Mouse (Mus musculus) monocyte, adult 5-6 weeks (primary cell): ENCODE results near the gene Irf4. TPM values are rescaled to one million over a fixed set of nuclear protein-coding genes. Genes with fewer than 3 reads are reported as not detected.
A peak's percentile ranks its signal among the peaks of the same experiment; 100 is the strongest.

Experiments
- ATAC-seq: fragments of 153-309, 156-312 bp; replicated peaks from 2 replicates; pipeline ENCODE4 v1.8.0; 2017; ENCODE audit warnings: mild to moderate bottlenecking; ENCODE audit not compliant: low TSS enrichment, insufficient number of reproducible peaks, severe bottlenecking, poor library complexity, low FRiP score
- total RNA-seq: library from RNA; stranded (forward); fragments of 200-1000, 200-491, 200-594 nt; gene quantifications from 3 replicates; pipeline ENCODE4 v1.2.3, GENCODE M21; 2017

Gene Irf4
- total RNA-seq, 1 experiment from 2014 or later: 25.5 TPM

GRCm38 (mm10) chr13:30755998-30756639 lies 7.1 kb downstream of the Irf4 start:
- ATAC-seq: no peak

GRCm38 (mm10) chr13:30757264-30757900 lies 8.4 kb downstream of the Irf4 start:
- no peak for ATAC-seq

DNA sequence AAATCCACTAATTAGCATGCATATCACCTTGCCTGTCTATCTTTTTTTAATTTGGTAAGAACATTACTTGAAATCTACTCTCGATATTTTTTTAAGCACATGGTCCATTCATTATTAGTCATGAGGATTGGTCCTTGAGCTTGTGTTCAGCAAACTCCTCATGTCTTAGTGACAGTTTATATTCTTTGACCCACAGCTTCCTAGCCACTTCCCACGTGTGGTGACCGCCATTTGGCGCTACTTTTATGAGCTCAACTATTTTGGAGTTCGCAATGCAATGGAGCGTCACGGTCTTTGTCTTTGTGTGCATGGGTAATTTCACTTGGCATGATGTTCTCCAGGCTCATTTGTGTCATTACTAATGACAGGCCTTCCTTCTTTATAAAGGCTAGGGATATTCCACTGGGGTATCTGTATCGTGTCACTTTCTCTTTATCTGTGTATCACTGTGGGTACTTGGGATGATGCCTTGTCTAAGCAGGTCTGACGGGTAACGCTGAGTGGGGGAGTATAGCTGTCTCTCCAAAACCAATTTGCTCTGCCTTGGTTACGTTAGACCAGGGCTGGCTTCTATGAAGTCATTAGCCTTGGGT lies 9.9 kb downstream of the Irf4 start:
- ATAC-seq: no peak

DNA sequence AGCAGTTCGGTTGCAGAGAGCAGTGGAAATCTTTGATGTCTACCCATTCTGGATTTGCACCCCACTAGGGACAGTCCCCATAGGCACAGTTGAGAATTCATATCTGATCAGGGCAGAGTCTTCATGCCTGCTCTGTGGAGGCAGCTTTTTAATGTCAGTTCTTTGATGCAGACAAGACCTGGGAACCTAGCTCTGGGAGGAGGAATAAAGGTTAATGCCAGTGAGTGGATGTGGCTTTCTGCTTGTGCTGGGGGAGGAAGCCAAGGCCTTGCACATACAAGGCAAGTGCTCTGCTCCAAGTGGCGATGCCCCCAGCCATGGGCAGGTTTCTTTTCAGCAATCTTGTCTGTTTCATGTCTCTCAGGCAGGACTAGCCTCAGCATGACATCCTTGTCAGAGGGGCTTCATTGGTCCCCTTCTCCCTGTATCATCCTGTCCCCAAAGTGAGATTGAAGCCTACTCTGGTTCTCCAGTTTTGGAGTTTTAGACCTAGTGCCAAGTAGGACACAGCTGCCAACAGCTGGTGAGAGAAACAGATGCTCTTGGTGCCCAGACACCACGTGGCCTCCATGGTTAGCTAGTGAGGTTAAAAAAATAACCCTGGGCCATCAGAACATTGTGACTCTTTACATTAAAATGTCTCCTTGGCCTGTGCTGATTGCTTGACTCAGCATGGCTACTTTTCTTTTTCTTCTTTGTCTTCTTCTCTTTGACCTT lies 11.5 kb downstream of the Irf4 start:
- ATAC-seq: no peak

DNA sequence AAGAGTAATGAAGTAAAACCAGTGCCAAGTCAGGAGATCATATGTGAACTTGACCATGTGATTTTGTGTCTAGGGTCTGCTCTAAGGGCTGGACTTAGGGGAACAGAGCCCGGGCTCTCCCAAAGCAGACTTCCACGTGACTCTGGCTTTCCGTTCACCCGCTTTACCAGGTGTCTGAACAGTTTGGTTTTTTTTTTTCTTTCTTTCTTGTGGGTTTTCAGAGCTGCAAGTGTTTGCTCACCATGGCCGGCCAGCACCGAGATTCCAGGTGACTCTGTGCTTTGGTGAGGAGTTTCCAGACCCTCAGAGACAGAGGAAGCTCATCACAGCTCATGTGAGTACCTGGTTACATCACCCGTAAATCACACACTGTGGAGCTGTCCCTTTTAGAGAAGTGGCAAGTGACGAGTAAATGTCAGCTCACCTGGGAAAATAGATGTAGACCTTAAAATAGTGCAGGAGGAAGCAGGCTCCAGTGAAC lies 12.2 kb downstream of the Irf4 start:
- 0 out of 2 replicates have a peak, but pooled peaks have one; percentile 15 for ATAC-seq

- no peak for ATAC-seq
Measured at GRCm38 (mm10) chr13:30762224-30762623, 13.2 kb downstream of the Irf4 start.

DNA sequence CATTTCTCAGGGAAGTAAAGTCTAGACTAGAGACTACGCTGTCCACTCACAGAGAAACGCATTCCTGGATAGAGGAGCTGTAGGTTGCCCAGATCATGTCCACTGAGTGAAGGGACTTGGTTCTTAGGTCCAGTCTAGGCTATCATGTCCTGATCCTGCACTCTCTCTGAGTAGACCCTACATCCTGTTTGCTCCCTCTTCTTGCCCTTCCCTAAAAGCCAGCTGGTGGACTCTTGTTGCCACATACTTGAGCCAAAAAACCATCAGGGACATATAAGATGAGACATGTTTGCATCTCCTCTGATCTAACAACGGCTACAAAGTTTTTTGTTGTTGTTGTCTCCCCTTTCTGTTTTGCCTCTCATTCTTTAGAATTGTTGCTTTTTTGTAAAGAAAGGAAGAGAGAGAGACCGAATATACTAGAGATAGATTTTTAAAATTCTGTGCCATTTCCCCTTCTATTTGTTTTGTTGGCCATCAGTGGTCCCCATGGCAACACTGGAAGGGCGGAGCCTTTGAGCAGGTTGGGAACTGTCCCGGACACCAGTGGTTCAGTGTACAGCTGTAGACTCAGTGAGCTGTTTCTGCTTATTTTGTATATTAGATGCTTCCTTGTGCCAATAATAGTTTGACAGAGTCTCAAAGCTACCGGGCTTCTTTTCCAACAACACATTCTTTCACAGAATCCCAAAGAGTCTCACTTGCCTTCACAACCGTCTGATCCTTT lies 15.2 kb downstream of the Irf4 start:
- ATAC-seq: no peak

- no peak for ATAC-seq
Measured at GRCm38 (mm10) chr13:30765906-30766305, 16.9 kb downstream of the Irf4 start.

- 0 out of 2 replicates have a peak, but pooled peaks have one; percentile 52 for ATAC-seq
Measured at GRCm38 (mm10) chr13:30766636-30767476, 17.8 kb downstream of the Irf4 start.

DNA sequence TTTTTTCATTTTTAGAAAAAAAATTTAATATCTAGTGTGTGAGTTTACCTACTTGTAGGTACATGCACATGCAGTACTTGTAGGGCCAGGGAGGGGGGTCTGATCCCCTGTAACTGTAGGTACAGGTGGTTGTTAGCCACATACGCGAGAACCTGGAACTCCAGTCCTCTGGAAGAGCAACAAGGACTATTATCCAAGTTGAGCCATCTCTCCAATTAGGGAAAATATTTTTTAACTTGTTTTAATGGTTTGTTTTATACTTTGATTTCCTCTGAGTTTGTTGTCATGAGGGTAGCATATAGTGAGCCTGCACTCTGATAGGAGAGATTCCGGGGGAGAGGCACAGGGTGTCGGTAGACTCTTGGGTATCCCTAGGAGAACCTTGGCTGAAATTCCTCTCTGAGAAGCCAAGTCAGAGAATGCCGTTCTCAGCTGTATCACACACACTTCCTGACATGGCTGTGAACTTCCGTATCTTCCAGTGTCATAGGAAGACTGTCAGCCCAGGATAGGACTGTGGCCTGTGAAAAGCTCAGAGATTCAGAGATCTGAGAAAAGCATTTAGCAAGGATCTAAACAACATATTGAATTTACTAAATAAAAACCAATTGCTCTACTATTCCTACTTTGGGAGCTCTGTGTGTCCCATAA lies 18.6 kb downstream of the Irf4 start:
- ATAC-seq: no peak

DNA sequence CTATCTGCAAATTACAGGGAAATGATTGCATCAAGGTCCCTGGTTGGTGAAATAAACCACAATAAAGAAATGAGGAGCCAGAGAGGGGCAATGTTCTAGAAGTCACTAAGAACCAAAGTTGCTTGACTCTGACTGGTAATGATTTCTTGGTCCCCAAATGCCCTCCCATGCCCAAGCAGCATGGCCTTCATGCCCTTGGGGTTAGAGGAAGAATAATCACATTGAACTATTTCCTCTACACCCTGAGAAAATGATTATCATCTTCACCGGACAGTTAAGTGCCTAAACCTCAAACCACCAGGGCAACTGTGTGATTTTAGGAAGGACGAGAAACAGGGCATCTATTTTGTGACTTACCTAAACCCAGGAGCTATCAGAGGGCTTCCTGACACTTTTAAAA lies 27.0 kb downstream of the Irf4 start:
- no peak for ATAC-seq

DNA sequence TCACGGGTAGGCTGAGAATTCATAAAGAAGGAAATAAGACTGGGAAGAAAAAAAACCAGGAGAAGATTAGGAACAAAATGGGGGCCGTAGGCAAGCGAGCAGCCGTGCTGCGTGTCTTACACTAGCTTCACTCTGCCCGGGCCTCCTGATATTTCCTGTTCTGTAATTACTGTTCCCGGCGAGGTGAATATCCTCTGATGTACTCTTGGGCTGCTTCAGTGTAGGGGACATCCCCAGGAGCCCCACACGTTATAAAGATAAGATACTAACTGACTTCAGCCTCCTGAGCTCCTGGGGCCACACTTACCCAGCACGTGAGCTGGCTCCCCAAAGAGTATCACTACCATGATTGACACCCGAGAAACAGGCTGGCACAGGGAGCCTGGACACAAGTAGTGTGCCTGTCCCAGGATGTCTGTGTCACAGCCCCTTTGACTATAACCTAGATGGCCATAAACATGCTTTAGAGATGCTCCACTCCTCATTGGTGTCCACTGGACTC lies 28.7 kb downstream of the Irf4 start:
- ATAC-seq: no peak

- ATAC-seq: no peak
Measured at GRCm38 (mm10) chr13:30781905-30782304, 32.9 kb downstream of the Irf4 start.

- no peak for ATAC-seq
Measured at GRCm38 (mm10) chr13:30782419-30782818, 33.4 kb downstream of the Irf4 start.

GRCm38 (mm10) chr13:30785423-30786040 lies 36.5 kb downstream of the Irf4 start:
- ATAC-seq: no peak

DNA sequence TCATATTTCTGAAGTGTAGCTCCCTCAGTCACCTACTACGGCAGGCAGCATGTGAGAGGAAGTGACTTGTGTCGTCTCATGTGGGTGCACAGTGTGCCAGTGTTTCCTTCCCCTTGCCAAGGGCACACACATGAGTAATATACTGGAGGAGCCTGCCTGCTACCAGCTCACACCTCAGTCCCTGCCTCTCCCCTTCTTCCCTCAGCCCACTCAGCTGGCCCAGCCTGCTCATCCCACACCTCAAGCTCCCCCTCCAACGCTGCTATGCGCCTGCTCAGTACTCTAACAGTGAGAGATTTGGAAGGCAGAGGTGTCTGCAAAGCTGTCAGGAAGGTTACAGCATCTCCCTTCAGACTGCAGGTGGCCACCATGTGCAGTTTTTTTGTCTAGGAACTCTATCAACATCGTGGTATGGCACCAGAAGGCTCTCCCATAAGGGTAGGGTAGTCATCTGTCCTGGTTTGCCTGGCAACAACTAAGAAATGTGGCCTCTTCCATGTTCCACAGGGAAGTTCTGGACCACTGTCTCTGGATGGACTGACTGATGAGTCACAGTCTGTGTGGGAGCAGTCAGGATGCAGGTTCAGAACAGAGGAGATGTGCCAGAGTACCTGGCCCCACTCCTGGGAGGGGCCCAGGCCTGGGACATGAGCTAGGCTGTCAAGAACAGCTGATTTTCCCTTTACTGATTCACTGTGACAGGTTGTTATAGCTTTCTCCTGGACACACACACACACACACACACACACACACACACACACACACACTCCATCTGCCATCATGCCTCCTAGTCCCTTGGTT lies 37.4 kb downstream of the Irf4 start:
- ATAC-seq: peak; percentile 65; the same call in 1 of the 2 replicates
